In the genomic region with DNA sequence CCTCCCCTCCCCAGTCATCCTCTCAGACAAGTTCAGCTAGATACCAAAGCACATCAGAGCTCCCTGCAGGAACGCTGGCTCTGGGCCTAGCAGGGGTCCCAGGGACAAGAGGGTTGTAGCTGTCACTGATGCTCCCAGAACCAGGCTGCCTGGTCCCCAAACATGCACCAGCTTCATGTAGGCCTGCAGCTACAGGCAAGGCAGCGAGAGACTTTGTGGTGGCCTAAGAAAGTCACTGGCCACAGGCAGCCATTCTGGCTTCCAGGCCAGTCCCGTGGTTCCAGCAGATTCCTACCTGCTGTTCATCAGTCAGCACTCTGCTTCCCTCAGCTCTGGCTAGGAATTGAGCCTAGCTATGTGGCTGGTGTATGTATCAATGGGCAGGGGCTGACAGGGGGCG, we compare ENCODE assay signal across 14 mouse cellular contexts.
"Had no signal": no experiment of that assay in that cellular context is flagged by ENCODE, and none has a peak within 500 bp of the region (broad histone marks: within the 10 kb centered on the region; RNA-seq: fewer than 3 reads in every experiment).

No protein-coding gene starts in this region.

- H3K36me3 ChIP-seq: limb, embryonic 15.5 days; liver, embryonic 13.5 days; midbrain, embryonic 15.5 days had no signal

- H3K27ac ChIP-seq: left cerebral cortex, adult 2 months; limb, embryonic 15.5 days; liver, embryonic 13.5 days; midbrain, embryonic 15.5 days; neural tube, embryonic 13.5 days had no signal

- H3K4me3 ChIP-seq: left cerebral cortex, adult 2 months; limb, embryonic 15.5 days; liver, embryonic 13.5 days; midbrain, embryonic 15.5 days; neural tube, embryonic 13.5 days had no signal

- H3K9me3 ChIP-seq: limb, embryonic 15.5 days; liver, embryonic 13.5 days; midbrain, embryonic 15.5 days; neural tube, embryonic 13.5 days had no signal

- H3K4me2 ChIP-seq: limb, embryonic 15.5 days; liver, embryonic 13.5 days; midbrain, embryonic 11.5 days; midbrain, embryonic 15.5 days; neural tube, embryonic 13.5 days had no signal

- H3K27me3 ChIP-seq: limb, embryonic 15.5 days; liver, embryonic 13.5 days; midbrain, embryonic 15.5 days had no signal

- DNase-seq: kidney, postnatal 25 days; liver, embryonic 13.5 days; lung, adult 18-20 months; lung, postnatal 36 days; retina, postnatal 1 day; right cerebral cortex, postnatal 4 days; spleen, adult 18-20 months; thymus, postnatal 36 days had no signal

- ATAC-seq: lung, postnatal 0 days; midbrain, embryonic 15.5 days had no signal

- H3K4me1 ChIP-seq: liver, embryonic 13.5 days; midbrain, embryonic 15.5 days had no signal

- H3K9ac ChIP-seq: limb, embryonic 15.5 days; liver, embryonic 13.5 days; midbrain, embryonic 15.5 days; neural tube, embryonic 13.5 days had no signal
